Mouse (Mus musculus): Measurements from ENCODE around the gene Adgrl2. TPM values are rescaled to one million over a fixed set of nuclear protein-coding genes. Genes with fewer than 3 reads are reported as not detected.

Gene Adgrl2
- polyA plus RNA-seq, 1 experiment from 2014 or later, result 83.2 TPM

DNA sequence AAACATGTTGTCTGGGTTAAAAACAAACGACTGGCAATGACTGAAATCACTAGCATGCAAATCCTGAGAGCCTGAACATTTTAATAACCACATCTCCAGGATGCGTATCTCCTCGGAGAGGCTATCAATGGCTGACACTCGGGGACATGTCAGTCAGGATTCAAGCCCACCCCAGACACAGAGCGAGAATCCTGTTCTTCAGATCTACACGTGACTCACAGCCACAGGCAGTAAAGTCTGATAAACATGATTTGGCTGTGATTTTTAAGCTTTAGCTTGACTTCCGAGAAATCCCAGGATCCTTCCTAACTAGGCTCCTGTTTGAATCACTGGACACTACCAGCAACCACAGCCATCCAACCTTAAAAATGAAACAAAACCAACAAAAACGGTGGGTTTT, 44.8 kb downstream of the Adgrl2 start:
- DNase-seq, result no peak
- no peaks in the 10 kb centered on the region for H3K4me1 ChIP-seq (ENCODE audit: insufficient read depth)
- no peak for TF ChIP-seq CTCF (IDR thresholded peaks at IDR 0.05; ENCODE audit: low read depth)
- no peak overlapping the region for H3K4me3 ChIP-seq (ENCODE audit: low read depth, low read length)
- no peak for ATAC-seq (ENCODE audit: insufficient read depth)
- H3K27me3 ChIP-seq (ENCODE audit: insufficient read depth, low read length), result no peaks in the 10 kb centered on the region
- no peaks in the 10 kb centered on the region for H3K9me3 ChIP-seq (ENCODE audit: low read depth, low read length)
- 54% methylated on average over 8 of the region's 8 CpGs for WGBS
- peaks cover 3% of the 10 kb centered on the region; the same call in 1 of the 2 replicates for H3K36me3 ChIP-seq (ENCODE audit: insufficient read depth)
- H3K4me2 ChIP-seq, result no peak overlapping the region
- no peak overlapping the region for H3K27ac ChIP-seq (ENCODE audit: low read depth)
- no peak overlapping the region for H3K9ac ChIP-seq

DNA sequence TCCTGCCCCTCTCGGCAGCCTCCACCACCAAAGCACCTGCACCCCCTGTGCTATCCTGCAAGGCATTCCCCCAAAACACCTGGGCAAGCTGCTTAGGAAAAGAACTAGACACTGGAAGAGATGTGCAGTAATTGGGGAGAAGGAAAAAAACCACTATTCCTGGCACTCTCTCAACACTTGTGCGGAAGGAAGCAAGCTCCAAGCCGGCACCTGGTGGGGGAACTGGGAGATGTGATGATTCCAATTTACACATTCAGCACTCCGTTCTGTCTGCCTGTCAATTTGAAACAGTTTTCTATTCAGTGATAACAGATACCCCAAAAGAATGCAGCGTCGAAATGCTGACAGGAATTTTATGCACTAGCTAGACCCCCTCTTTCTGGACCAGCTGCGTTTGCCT, 50.9 kb downstream of the Adgrl2 start:
- H3K9ac ChIP-seq, result no peak overlapping the region
- no peaks in the 10 kb centered on the region for H3K9me3 ChIP-seq (ENCODE audit: low read depth, low read length)
- no peak overlapping the region; the same call in 1 of the 2 replicates for H3K27ac ChIP-seq (ENCODE audit: low read depth)
- ATAC-seq (ENCODE audit: insufficient read depth) (no peak), DNase-seq (peak; percentile 51)
- no peaks in the 10 kb centered on the region for H3K27me3 ChIP-seq (ENCODE audit: insufficient read depth, low read length)
- H3K4me3 ChIP-seq (ENCODE audit: low read depth, low read length), result no peak overlapping the region
- TF ChIP-seq CTCF (IDR thresholded peaks at IDR 0.05; ENCODE audit: low read depth), result no peak
- H3K4me1 ChIP-seq (ENCODE audit: insufficient read depth), result peaks cover 14% of the 10 kb centered on the region
- H3K4me2 ChIP-seq, result peak overlapping the region; percentile 23; the same call in 1 of the 2 replicates
- 17% methylated on average over 7 of the region's 7 CpGs for whole genome bisulfite sequencing
- peaks cover 2% of the 10 kb centered on the region; the same call in 1 of the 2 replicates for H3K36me3 ChIP-seq (ENCODE audit: insufficient read depth)

DNA sequence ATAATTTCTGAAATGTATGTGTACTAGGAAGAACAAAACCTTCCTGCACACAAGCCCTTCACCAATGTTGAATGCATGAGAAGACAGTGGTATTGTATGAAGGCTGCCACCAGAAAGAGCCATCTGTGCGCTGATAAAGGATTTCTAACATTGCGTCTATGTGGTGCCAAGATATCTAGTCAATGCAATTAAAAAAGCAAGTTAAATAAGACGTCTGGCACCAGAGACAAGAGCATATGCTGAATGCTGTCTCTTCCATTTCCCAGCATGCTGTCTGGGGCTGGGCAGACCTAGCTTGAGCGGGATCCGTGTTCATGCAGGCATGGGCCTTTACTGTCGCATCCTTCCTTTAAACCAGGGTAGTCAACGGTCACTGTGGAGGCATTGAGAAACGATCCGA, 55.3 kb downstream of the Adgrl2 start:
- no peak for TF ChIP-seq CTCF (IDR thresholded peaks at IDR 0.05; ENCODE audit: low read depth)
- Histone ChIP-seq H3K27ac (ENCODE audit: low read depth) (no peak overlapping the region), H3K4me1 (ENCODE audit: insufficient read depth) (peaks cover 19% of the 10 kb centered on the region), H3K36me3 (ENCODE audit: insufficient read depth) (0 out of 2 replicates have a peak, but pooled peaks cover 2% of the 10 kb centered on the region), H3K4me3 (ENCODE audit: low read depth, low read length) (no peak overlapping the region), H3K27me3 (ENCODE audit: insufficient read depth, low read length) (no peaks in the 10 kb centered on the region), H3K9ac (no peak overlapping the region), H3K9me3 (ENCODE audit: low read depth, low read length) (no peaks in the 10 kb centered on the region), H3K4me2 (no peak overlapping the region)
- WGBS, result 80% methylated on average over 9 of the region's 9 CpGs
- no peak for ATAC-seq (ENCODE audit: insufficient read depth)
- DNase-seq, result no peak

DNA sequence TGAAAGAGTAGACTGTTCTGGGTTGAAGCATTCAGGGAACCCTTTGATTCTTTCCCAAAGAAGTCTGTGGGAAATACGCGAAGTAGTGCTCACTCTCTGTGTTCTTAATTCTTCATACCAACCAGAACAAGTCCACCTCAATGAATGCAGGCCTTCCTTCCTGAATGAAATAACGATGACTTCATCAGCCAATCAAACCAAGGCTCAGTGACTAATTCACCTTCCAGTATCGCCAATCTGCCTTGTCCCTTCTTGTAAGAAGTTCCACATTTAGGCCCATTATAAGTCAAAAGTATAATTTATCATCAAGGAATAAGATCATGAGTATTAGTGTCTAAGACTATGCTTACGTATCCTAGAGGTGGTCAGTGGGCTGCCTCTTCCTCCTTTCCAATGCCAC, 56.1 kb downstream of the Adgrl2 start:
- 82% methylated on average over 5 of the region's 5 CpGs for WGBS
- H3K9me3 ChIP-seq (ENCODE audit: low read depth, low read length), result no peaks in the 10 kb centered on the region
- DNase-seq (no peak), ATAC-seq (ENCODE audit: insufficient read depth) (no peak)
- H3K4me3 ChIP-seq (ENCODE audit: low read depth, low read length), result no peak overlapping the region
- peaks cover 13% of the 10 kb centered on the region for H3K4me1 ChIP-seq (ENCODE audit: insufficient read depth)
- no peak for TF ChIP-seq CTCF (IDR thresholded peaks at IDR 0.05; ENCODE audit: low read depth)
- no peak overlapping the region for H3K9ac ChIP-seq
- no peak overlapping the region for H3K27ac ChIP-seq (ENCODE audit: low read depth)
- 0 out of 2 replicates have a peak, but pooled peaks cover 2% of the 10 kb centered on the region for H3K36me3 ChIP-seq (ENCODE audit: insufficient read depth)
- H3K27me3 ChIP-seq (ENCODE audit: insufficient read depth, low read length), result no peaks in the 10 kb centered on the region
- H3K4me2 ChIP-seq, result no peak overlapping the region

DNA sequence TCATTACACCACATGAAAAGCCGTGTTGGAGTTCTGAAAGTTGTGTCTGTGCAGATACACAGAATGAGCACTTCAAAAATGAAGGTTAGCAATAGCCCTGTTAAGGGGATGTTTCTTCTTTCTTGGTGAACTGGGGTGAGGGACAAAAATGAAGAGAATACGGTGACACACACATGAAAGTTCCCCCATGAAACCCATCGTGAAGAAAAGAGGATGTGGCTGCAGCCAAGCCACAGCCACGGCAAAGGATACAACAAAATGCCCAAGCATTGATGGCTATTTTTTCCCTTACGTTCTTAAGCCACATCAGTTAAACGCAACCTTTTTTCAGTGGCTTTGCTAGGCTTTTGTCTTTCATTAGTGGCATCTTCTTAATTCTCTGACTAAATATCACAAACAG, 57.2 kb downstream of the Adgrl2 start:
- DNase-seq, result no peak
- Histone ChIP-seq H3K9ac (no peak overlapping the region), H3K4me3 (ENCODE audit: low read depth, low read length) (no peak overlapping the region), H3K4me1 (ENCODE audit: insufficient read depth) (peaks cover 11% of the 10 kb centered on the region; the same call in 1 of the 2 replicates), H3K4me2 (no peak overlapping the region), H3K27me3 (ENCODE audit: insufficient read depth, low read length) (no peaks in the 10 kb centered on the region), H3K9me3 (ENCODE audit: low read depth, low read length) (no peaks in the 10 kb centered on the region), H3K36me3 (ENCODE audit: insufficient read depth) (0 out of 2 replicates have a peak, but pooled peaks cover 2% of the 10 kb centered on the region), H3K27ac (ENCODE audit: low read depth) (no peak overlapping the region)
- no peak for ATAC-seq (ENCODE audit: insufficient read depth)
- 72% methylated on average over 6 of the region's 6 CpGs for WGBS
- no peak for TF ChIP-seq CTCF (IDR thresholded peaks at IDR 0.05; ENCODE audit: low read depth)

DNA sequence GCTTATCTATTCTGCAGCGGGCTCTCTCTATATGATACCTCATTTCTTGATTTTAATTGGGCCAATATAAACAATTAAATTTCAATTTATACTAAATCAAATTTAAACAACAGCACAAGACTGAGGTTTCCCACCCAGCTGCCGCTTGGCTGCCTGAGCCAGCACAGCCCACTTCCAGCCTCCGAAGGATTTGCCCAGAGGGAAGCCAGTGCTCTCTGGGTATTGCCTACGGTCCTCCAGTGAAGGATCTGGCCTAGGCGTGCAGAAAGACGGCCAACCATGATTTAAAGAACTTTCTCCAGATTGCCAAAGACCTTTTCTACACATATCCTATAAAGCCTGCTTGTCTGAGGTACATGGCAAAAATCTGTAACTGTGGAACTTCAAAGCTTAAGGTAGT, 59.4 kb downstream of the Adgrl2 start:
- WGBS, result 50% methylated on average over 6 of the region's 6 CpGs
- DNase-seq (peak; percentile 36), ATAC-seq (ENCODE audit: insufficient read depth) (no peak; the same call in 1 of the 2 replicates)

DNA sequence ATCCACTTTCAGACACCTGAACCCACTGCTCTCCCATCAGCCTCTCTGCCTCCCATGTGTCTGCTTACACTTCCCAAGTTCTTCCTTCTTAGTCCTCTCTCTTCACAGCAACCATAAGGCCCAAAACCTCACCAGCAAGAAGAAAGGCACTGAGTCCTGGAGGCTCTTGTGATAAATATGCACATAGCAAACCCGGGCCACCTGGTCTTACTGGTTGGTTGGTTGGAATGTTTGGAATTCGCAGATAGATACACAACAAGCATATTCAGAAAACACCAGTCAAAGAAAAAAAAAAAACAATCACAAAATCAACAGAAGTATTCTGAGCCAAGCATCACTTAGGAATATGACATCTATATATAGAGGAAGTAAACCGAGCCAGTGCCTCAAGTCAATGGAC, 64.0 kb downstream of the Adgrl2 start:
- Histone ChIP-seq H3K4me2 (no peak overlapping the region), H3K27me3 (ENCODE audit: insufficient read depth, low read length) (no peaks in the 10 kb centered on the region), H3K36me3 (ENCODE audit: insufficient read depth) (no peaks in the 10 kb centered on the region), H3K9ac (no peak overlapping the region), H3K9me3 (ENCODE audit: low read depth, low read length) (no peaks in the 10 kb centered on the region), H3K27ac (ENCODE audit: low read depth) (no peak overlapping the region; the same call in 1 of the 2 replicates), H3K4me3 (ENCODE audit: low read depth, low read length) (no peak overlapping the region), H3K4me1 (ENCODE audit: insufficient read depth) (peaks cover 12% of the 10 kb centered on the region; the same call in 1 of the 2 replicates)
- WGBS, result 54% methylated on average over 3 of the region's 3 CpGs
- DNase-seq (no peak), ATAC-seq (ENCODE audit: insufficient read depth) (no peak)
- TF ChIP-seq CTCF (IDR thresholded peaks at IDR 0.05; ENCODE audit: low read depth), result no peak

More for the DNA sequence above, 59.4 kb downstream of the Adgrl2 start:
- Histone ChIP-seq H3K27me3 (ENCODE audit: insufficient read depth, low read length) (no peaks in the 10 kb centered on the region), H3K4me1 (ENCODE audit: insufficient read depth) (peaks cover 12% of the 10 kb centered on the region; the same call in 1 of the 2 replicates), H3K4me2 (no peak overlapping the region), H3K9me3 (ENCODE audit: low read depth, low read length) (no peaks in the 10 kb centered on the region), H3K9ac (no peak overlapping the region), H3K4me3 (ENCODE audit: low read depth, low read length) (no peak overlapping the region), H3K36me3 (ENCODE audit: insufficient read depth) (0 out of 2 replicates have a peak, but pooled peaks cover 2% of the 10 kb centered on the region), H3K27ac (ENCODE audit: low read depth) (no peak overlapping the region)
- no peak for TF ChIP-seq CTCF (IDR thresholded peaks at IDR 0.05; ENCODE audit: low read depth)
